Mouse (Mus musculus): ENCODE data around the gene Btbd18. TPM values are rescaled to one million over a fixed set of nuclear protein-coding genes. Genes with fewer than 3 reads are reported as not detected.
A peak's percentile ranks its signal among the peaks of the same experiment; 100 is the strongest.
"Not testable (repeated sequence)": the region's sequence is repeated elsewhere in the genome, so short reads cannot be mapped to it uniquely, and the experiment has no call there.

Gene Btbd18
- polyA plus RNA-seq, 1 experiment from 2014 or later = 0.10 TPM

GRCm38 (mm10) chr2:84671535-84671934 lies 12.7 kb downstream of the Btbd18 start:
- 68% methylated on average over 4 of the region's 5 CpGs for WGBS

GRCm38 (mm10) chr2:84677270-84677967 lies 18.5 kb downstream of the Btbd18 start:
- Histone ChIP-seq H3K9ac (peak overlapping the region; percentile 89), H3K4me3 (peak overlapping the region; percentile 84), H3K4me2 (peak overlapping the region; percentile 83), H3K36me3 (peaks cover 47% of the 10 kb centered on the region), H3K27ac (ENCODE audit: poor library complexity, severe bottlenecking) (peak overlapping the region; percentile 70), H3K9me3 (replicated peaks) (no peaks in the 10 kb centered on the region), H3K27me3 (replicated peaks) (no peaks in the 10 kb centered on the region), H3K4me1 (replicated peaks) (peaks cover 18% of the 10 kb centered on the region)
- WGBS = 9% methylated on average over 22 of the region's 22 CpGs
- ATAC-seq (ENCODE audit: insufficient number of reproducible peaks, low FRiP score) = peak; percentile 72

More at GRCm38 (mm10) chr2:84671535-84671934, 12.7 kb downstream of the Btbd18 start:
- not testable (repeated sequence) for H3K9ac ChIP-seq; H3K4me2 ChIP-seq; H3K27ac ChIP-seq (ENCODE audit: poor library complexity, severe bottlenecking); H3K9me3 ChIP-seq (replicated peaks); H3K27me3 ChIP-seq (replicated peaks); ATAC-seq (ENCODE audit: insufficient number of reproducible peaks, low FRiP score); H3K4me3 ChIP-seq
- Histone ChIP-seq H3K4me1 (replicated peaks) (peaks cover 19% of the 10 kb centered on the region), H3K36me3 (peaks cover 61% of the 10 kb centered on the region)

- Histone ChIP-seq H3K27me3 (replicated peaks) (no peaks in the 10 kb centered on the region), H3K4me3 (peak within 1 kb of the TSS; percentile 84), H3K9me3 (replicated peaks) (no peaks in the 10 kb centered on the region), H3K4me1 (replicated peaks) (peaks cover 24% of the 10 kb centered on the region), H3K36me3 (peaks cover 39% of the 10 kb centered on the region), H3K27ac (ENCODE audit: poor library complexity, severe bottlenecking) (peak within 1 kb of the TSS; percentile 70), H3K9ac (peak within 1 kb of the TSS; percentile 92), H3K4me2 (peak within 1 kb of the TSS; percentile 83)
- under 1% methylated on average over 44 of the region's 44 CpGs for WGBS
- ATAC-seq (ENCODE audit: insufficient number of reproducible peaks, low FRiP score) = peak; percentile 99
Measured at GRCm38 (mm10) chr2:84677968-84678880, 19.3 kb downstream of the Btbd18 start, which contains the start of the genes Gm28635 and Med19. Gene Gm28635, minus strand, starts transcription at chr2:84678041. Gene Med19, plus strand, starts transcription at chr2:84678402.

DNA sequence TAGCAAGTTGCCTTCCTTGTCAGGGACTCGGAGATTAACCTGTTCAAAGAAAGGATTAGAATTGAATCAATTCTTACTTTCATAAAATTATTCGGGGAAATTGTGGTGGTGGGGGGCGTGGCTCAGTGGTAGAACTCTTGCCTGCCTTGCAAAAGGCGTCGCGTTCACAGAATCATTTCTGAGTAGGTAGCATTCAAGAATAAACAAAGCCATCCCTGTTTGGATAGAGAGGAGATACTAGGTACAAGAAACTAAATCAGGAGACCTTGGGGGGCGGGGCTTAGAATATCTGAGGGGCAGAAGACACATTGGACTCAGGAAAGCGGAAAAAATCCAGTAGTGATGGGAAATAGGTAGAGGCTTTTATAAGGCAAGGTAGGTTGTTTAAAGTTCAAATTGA lies 20.1 kb downstream of the Btbd18 start, which contains the start of gene Tmx2:
Tmx2 (minus strand) TSS at position 125 of the 400 bp plus-strand sequence.
- ATAC-seq (ENCODE audit: insufficient number of reproducible peaks, low FRiP score) = no peak
- no peaks in the 10 kb centered on the region for H3K27me3 ChIP-seq (replicated peaks)
- H3K9me3 ChIP-seq (replicated peaks) = no peaks in the 10 kb centered on the region
- H3K4me2 ChIP-seq = peak within 1 kb of the TSS; percentile 81
- H3K4me1 ChIP-seq (replicated peaks) = peaks cover 24% of the 10 kb centered on the region
- peaks cover 33% of the 10 kb centered on the region for H3K36me3 ChIP-seq
- peak within 1 kb of the TSS; percentile 92 for H3K9ac ChIP-seq
- 14% methylated on average over 8 of the region's 8 CpGs for WGBS
- H3K27ac ChIP-seq (ENCODE audit: poor library complexity, severe bottlenecking) = peak within 1 kb of the TSS; percentile 61
- H3K4me3 ChIP-seq = peak within 1 kb of the TSS; percentile 84

DNA sequence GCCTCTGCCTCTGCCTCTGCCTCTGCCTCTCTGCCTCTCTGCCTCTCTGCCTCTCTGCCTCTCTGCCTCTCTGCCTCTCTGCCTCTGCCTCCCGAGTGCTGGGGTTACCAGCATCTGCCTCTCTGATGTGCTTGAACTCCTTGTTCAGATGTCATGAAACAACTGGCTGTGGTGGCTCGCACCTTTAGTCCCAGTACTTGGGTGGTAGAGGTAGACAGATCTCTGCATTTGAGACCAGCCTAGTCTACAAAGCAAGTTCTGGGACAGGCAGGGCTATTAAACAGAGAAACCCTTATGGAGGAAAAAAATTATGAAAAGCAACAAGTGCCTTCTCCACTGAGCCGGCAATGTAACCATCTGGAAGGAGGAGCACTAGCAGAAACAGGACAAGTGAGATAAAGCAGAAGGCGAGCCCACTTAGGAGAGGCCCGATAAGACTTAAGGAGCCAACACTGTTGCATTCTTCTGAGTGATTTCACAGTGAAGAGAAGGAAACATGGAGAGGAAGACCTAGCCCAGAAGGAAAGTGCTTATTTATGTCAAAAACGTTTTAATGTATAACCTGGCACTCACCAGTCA lies 23.8 kb downstream of the Btbd18 start:
- peak overlapping the region; percentile 27 for H3K4me2 ChIP-seq
- H3K9ac ChIP-seq = peak overlapping the region; percentile 40; the same call in 1 of the 2 replicates
- H3K4me3 ChIP-seq = no peak overlapping the region
- no peaks in the 10 kb centered on the region for H3K9me3 ChIP-seq (replicated peaks)
- ATAC-seq (ENCODE audit: insufficient number of reproducible peaks, low FRiP score) = no peak
- no peaks in the 10 kb centered on the region for H3K27me3 ChIP-seq (replicated peaks)
- H3K27ac ChIP-seq (ENCODE audit: poor library complexity, severe bottlenecking) = peak overlapping the region; percentile 51
- peaks cover 13% of the 10 kb centered on the region for H3K4me1 ChIP-seq (replicated peaks)
- peaks cover 42% of the 10 kb centered on the region for H3K36me3 ChIP-seq
- WGBS = 26% methylated on average over 6 of the region's 6 CpGs

DNA sequence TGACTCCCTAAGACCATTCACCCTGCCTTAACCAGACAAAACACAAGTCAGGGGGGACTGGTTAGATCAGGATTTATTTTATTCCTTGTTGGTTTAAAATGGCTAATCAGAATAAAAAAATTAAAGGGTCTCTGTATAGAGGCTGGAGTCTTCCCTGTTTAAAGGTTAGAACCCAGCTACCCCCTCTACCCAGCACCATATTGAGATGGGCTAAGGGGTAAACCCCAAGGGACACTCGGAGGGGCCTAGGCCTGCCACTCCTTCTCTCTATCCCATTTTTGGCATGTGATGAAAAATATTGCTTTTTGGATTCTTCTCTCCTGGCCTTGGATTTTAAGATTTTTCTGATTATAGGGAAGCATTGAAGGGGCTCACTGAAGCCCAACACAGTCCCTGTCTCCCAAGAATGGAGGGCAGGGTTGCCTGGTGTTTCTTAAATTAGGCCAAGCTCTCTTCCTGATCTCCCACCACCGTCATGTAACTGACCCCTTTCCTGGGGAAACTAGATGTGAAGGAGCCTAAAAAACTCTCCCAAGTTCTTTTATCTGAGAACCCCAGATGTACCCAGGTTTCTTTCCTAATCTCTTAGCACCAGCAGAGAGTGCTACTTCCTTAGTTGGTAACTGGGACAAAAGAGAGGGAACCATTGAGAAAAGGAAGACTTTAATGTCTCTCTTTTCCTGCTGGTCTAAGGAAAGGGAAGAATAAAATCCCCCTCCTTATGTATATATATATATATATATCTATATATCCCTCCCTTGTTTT lies 29.4 kb downstream of the Btbd18 start:
- Histone ChIP-seq H3K36me3 (peaks cover 84% of the 10 kb centered on the region), H3K27ac (ENCODE audit: poor library complexity, severe bottlenecking) (no peak overlapping the region), H3K9me3 (replicated peaks) (no peaks in the 10 kb centered on the region), H3K4me1 (replicated peaks) (no peaks in the 10 kb centered on the region), H3K9ac (no peak overlapping the region), H3K27me3 (replicated peaks) (no peaks in the 10 kb centered on the region), H3K4me3 (no peak overlapping the region), H3K4me2 (no peak overlapping the region)
- 59% methylated on average over 2 of the region's 2 CpGs for WGBS
- no peak for ATAC-seq (ENCODE audit: insufficient number of reproducible peaks, low FRiP score)

- no peak for ATAC-seq (ENCODE audit: insufficient number of reproducible peaks, low FRiP score)
- Histone ChIP-seq H3K4me2 (no peak overlapping the region), H3K36me3 (peaks cover 88% of the 10 kb centered on the region), H3K27ac (ENCODE audit: poor library complexity, severe bottlenecking) (no peak overlapping the region), H3K9ac (no peak overlapping the region), H3K9me3 (replicated peaks) (no peaks in the 10 kb centered on the region), H3K27me3 (replicated peaks) (no peaks in the 10 kb centered on the region), H3K4me3 (no peak overlapping the region), H3K4me1 (replicated peaks) (no peaks in the 10 kb centered on the region)
- WGBS = 87% methylated on average over 12 of the region's 12 CpGs
Measured at GRCm38 (mm10) chr2:84690050-84690449, 31.2 kb downstream of the Btbd18 start.

DNA sequence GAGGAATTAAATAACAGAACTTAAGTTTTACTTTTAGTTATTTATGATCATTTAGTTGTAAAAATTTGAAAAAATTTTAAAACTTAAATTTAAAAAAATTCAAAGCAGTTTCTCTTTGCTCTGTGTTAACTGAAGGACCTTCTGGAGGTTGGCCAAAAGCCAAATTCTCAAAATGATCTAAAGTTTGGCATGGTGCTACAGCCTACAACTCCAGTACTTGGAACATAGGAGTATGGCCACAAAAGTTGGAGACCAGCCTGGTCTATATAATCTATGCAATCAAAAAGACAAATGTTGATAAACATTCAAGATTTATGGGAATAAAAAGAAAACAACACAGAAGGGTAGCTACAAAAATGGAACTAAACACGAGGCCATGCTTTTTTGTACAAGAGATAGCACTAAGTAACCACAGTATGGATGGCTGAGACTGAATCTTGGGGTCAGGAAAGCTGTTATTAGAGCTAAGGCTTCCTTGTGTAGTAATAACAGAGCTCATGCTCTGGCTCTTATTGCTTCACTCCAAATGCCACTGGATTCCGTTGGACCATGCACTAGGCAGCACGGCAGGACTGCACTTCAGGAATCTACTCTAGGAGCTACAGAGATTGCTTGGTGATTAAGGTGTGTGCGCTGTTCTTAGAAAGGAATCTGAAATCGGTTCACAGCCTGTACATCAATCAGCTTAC lies 36.3 kb downstream of the Btbd18 start:
- WGBS = 92% methylated on average over 5 of the region's 5 CpGs
- H3K9ac ChIP-seq = no peak overlapping the region
- no peaks in the 10 kb centered on the region for H3K4me1 ChIP-seq (replicated peaks)
- H3K27me3 ChIP-seq (replicated peaks) = no peaks in the 10 kb centered on the region
- H3K36me3 ChIP-seq = peaks cover 67% of the 10 kb centered on the region
- no peaks in the 10 kb centered on the region for H3K9me3 ChIP-seq (replicated peaks)
- H3K27ac ChIP-seq (ENCODE audit: poor library complexity, severe bottlenecking) = no peak overlapping the region
- H3K4me3 ChIP-seq = no peak overlapping the region
- ATAC-seq (ENCODE audit: insufficient number of reproducible peaks, low FRiP score) = no peak
- H3K4me2 ChIP-seq = no peak overlapping the region

DNA sequence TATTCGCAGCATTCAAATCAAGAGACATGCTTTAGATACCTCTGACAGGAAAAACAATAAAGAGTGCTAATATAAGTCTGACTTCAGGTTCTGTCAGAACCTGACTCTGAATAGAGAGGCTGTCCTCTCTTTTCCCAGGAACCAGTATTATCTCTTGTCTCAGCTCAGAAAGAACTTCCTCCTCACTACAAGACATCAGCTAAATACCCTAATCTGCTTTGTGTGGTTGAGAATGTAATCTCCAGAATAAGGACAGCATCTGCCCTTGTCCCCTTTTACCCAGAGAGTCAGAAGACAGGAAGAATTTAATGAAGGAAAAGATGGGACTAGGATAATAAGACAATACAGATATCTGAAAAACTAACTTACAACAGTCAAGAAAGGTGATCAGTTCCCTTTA lies 44.6 kb downstream of the Btbd18 start:
- no peak overlapping the region for H3K4me2 ChIP-seq
- H3K27me3 ChIP-seq (replicated peaks) = no peaks in the 10 kb centered on the region
- H3K36me3 ChIP-seq = peaks cover 41% of the 10 kb centered on the region
- no peaks in the 10 kb centered on the region for H3K9me3 ChIP-seq (replicated peaks)
- H3K9ac ChIP-seq = no peak overlapping the region
- no peak overlapping the region for H3K27ac ChIP-seq (ENCODE audit: poor library complexity, severe bottlenecking)
- no peak overlapping the region for H3K4me3 ChIP-seq
- 0 out of 2 replicates have a peak, but pooled peaks cover 3% of the 10 kb centered on the region for H3K4me1 ChIP-seq (replicated peaks)
- WGBS = 64% methylated on average over 1 of the region's 1 CpGs
- no peak for ATAC-seq (ENCODE audit: insufficient number of reproducible peaks, low FRiP score)

GRCm38 (mm10) chr2:84704329-84704728 lies 45.5 kb downstream of the Btbd18 start:
- no peaks in the 10 kb centered on the region for H3K27me3 ChIP-seq (replicated peaks)
- no peaks in the 10 kb centered on the region for H3K9me3 ChIP-seq (replicated peaks)
- no peak for ATAC-seq (ENCODE audit: insufficient number of reproducible peaks, low FRiP score)
- 0 out of 2 replicates have a peak, but pooled peaks cover 3% of the 10 kb centered on the region for H3K4me1 ChIP-seq (replicated peaks)
- 74% methylated on average over 5 of the region's 5 CpGs for WGBS
- H3K9ac ChIP-seq = no peak overlapping the region
- no peak overlapping the region for H3K4me2 ChIP-seq
- H3K36me3 ChIP-seq = peaks cover 44% of the 10 kb centered on the region
- H3K4me3 ChIP-seq = no peak overlapping the region
- no peak overlapping the region for H3K27ac ChIP-seq (ENCODE audit: poor library complexity, severe bottlenecking)
